ENCODE assay signal across 10 mouse cellular contexts in genomic region chr1:92144868-92145534, GRCm38 (mm10). TPM values are rescaled to one million over a fixed set of nuclear protein-coding genes. Genes with fewer than 3 reads are reported as not detected.
DNase-seq lines count a peak whose midpoint lies in the region; ATAC-seq lines count a peak whose summit lies in the region.
"Had no signal": no experiment of that assay in that cellular context is flagged by ENCODE, and none has a peak within 500 bp of the region (broad histone marks: within the 10 kb centered on the region; RNA-seq: fewer than 3 reads in every experiment).

No protein-coding gene starts in this region.

- H3K27me3 ChIP-seq in kidney, embryonic 15.5 days = no peaks in the 10 kb centered on the region
- H3K27me3 ChIP-seq in embryonic facial prominence, embryonic 10.5 days (replicated peaks; ENCODE audit: low read depth, poor library complexity, severe bottlenecking) = no peaks in the 10 kb centered on the region

- no peak overlapping the region for H3K9ac ChIP-seq in kidney, embryonic 15.5 days

- no peak overlapping the region for H3K4me2 ChIP-seq in kidney, embryonic 15.5 days

- no peaks in the 10 kb centered on the region for H3K9me3 ChIP-seq in kidney, embryonic 15.5 days (replicated peaks)
- H3K9me3 ChIP-seq in embryonic facial prominence, embryonic 10.5 days = no peaks in the 10 kb centered on the region

- peaks cover 19% of the 10 kb centered on the region for H3K36me3 ChIP-seq in kidney, embryonic 15.5 days
- peaks cover 50% of the 10 kb centered on the region for H3K36me3 ChIP-seq in embryonic facial prominence, embryonic 10.5 days (replicated peaks)

- WGBS in kidney, embryonic 15.5 days = 51% methylated on average over 6 of the region's 6 CpGs
- WGBS in embryonic facial prominence, embryonic 10.5 days = 87% methylated on average over 6 of the region's 6 CpGs
- WGBS in large intestine, adult 2 months = 21% methylated on average over 6 of the region's 6 CpGs

- H3K4me3 ChIP-seq in kidney, embryonic 15.5 days (replicated peaks) = no peak overlapping the region
- no peak overlapping the region for H3K4me3 ChIP-seq in embryonic facial prominence, embryonic 10.5 days

- peaks cover 13% of the 10 kb centered on the region for H3K4me1 ChIP-seq in kidney, embryonic 15.5 days
- H3K4me1 ChIP-seq in embryonic facial prominence, embryonic 10.5 days = peaks cover 19% of the 10 kb centered on the region

- ATAC-seq in kidney, embryonic 15.5 days (replicated peaks; ENCODE audit: low FRiP score) = no peak

- H3K27ac ChIP-seq in kidney, embryonic 15.5 days = no peak overlapping the region
- peak overlapping the region; percentile 54 for H3K27ac ChIP-seq in embryonic facial prominence, embryonic 10.5 days (replicated peaks)
- H3K27ac ChIP-seq: stomach, postnatal 0 days had no signal

- DNase-seq in adrenal gland, postnatal 10 days = peak; percentile 49
- no peak for DNase-seq in adrenal gland, postnatal 4 days (ENCODE audit: low spot score in 2 of 2)
- DNase-seq in kidney, postnatal 10 days = peak; percentile 37
- no peak for DNase-seq in embryonic facial prominence, embryonic 10.5 days (ENCODE audit: low spot score)
- peak; percentile 79 for DNase-seq in large intestine, adult 2 months (ENCODE audit: low read depth, low spot score)
- no peak for DNase-seq in spleen, postnatal 14 days (ENCODE audit: low spot score in 2 of 2)
- no peak for DNase-seq in ovary, adult 18-20 months (ENCODE audit: low spot score)
- DNase-seq: right cerebral cortex, postnatal 4 days had no signal

RNA-seq across cellular contexts. Expression of gene Hdac4, which starts 50.5 kb away (rescaled TPM):
- total RNA-seq in adrenal gland, postnatal 10 days (2021) = 10 to 100 TPM; 55.3 to 74.5 TPM
- total RNA-seq in adrenal gland, postnatal 4 days (2021) = 10 to 100 TPM; 93.3 to 97.8 TPM
- polyA plus RNA-seq in kidney, embryonic 15.5 days (2015; fragmentation: Nextera tagmentation; extraction: Ambion mirVana) = 16.6 and 18.1 TPM in 2 replicates
- polyA plus RNA-seq in embryonic facial prominence, embryonic 10.5 days (2016; fragmentation: Nextera tagmentation; extraction: Ambion mirVana) = 20.8 and 21.6 TPM in 2 replicates
- 9.3 and 21.8 TPM in 2 replicates for polyA plus RNA-seq in large intestine, adult 2 months (2012; rRNA removed)

Comparison
In these comparisons a context has a peak if more than half of its experiments do, and no peak if none do; other contexts are left out.
1. DNase-seq: peak in adrenal gland, postnatal 10 days (single experiment), kidney, postnatal 10 days (single experiment) and large intestine, adult 2 months (single experiment); none in adrenal gland, postnatal 4 days (0 of 2), embryonic facial prominence, embryonic 10.5 days (single experiment), spleen, postnatal 14 days (0 of 2) and ovary, adult 18-20 months (single experiment).